Mouse (Mus musculus): ENCODE results near the gene Cplx1.

DNA sequence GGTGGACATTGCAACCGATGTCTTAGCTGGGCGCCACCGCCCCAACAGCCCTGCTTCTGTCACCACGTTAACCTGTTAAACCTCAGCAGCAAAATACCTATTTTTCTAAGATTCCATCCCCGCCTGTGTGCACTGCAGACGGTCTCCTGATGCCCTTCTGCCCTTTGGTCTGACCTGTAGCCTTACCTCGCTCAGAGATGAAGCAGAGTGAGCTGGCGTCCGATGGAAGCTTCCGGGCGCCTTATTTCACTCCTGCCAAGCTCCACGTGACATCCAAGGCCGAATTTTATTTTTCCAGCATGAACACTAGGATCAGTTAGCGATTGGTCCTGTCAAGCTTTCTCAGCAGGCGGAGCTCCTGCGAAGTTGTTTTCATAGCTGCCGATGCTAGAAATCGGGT lies 47.5 kb downstream of the Cplx1 start:
- TF ChIP-seq CTCF (IDR thresholded peaks at IDR 0.05; ENCODE audit: control insufficient read depth, insufficient read depth, low read length), result no peak
- no peak for TF ChIP-seq POLR2A (IDR thresholded peaks at IDR 0.05; ENCODE audit: borderline replicate concordance, control insufficient read depth, low read depth, low read length)

All from bone marrow, adult 2 months (tissue).